Mouse (Mus musculus) hindbrain, embryonic 16.5 days (tissue): ENCODE measurements around the gene Cyp21a1. TPM values are rescaled to one million over a fixed set of nuclear protein-coding genes. Genes with fewer than 3 reads are reported as not detected.
"Not testable (repeated sequence)": the region's sequence is repeated elsewhere in the genome, so short reads cannot be mapped to it uniquely, and the experiment has no call there.

Experiments
- ATAC-seq: fragments of 200-750 bp; cut with Nextera tagmentation; 2 replicates; pipeline ENCODE4 v1.8.0; 2017; ENCODE audit warnings: moderate TSS enrichment, moderate library complexity
- H3K27ac ChIP-seq: fragments of 300-500 bp; sonication (generic); 2 replicates; pipeline ENCODE4 v1.5.1; 2014; ENCODE audit warnings: low read depth, mild to moderate bottlenecking, control low read depth, low read length, moderate library complexity
- H3K27me3 ChIP-seq: fragments of 300-500 bp; sonication (generic); replicated peaks from 2 replicates; pipeline ENCODE4 v1.6.1; 2014; ENCODE audit warnings: low read length; ENCODE audit not compliant: control insufficient read depth, insufficient read depth
- H3K36me3 ChIP-seq: fragments of 300-500 bp; sonication (generic); 2 replicates; pipeline ENCODE4 v1.6.1; 2014; ENCODE audit warnings: mild to moderate bottlenecking, low read length, moderate library complexity, mixed read lengths; ENCODE audit not compliant: control insufficient read depth, insufficient read depth
- H3K4me1 ChIP-seq: fragments of 300-500 bp; sonication (generic); 2 replicates; pipeline ENCODE4 v1.6.1; 2014; ENCODE audit warnings: low read depth, low read length; ENCODE audit not compliant: control insufficient read depth, insufficient read depth
- H3K4me2 ChIP-seq: fragments of 300-500 bp; sonication (generic); 2 replicates; pipeline ENCODE4 v1.6.1; 2014; ENCODE audit warnings: mild to moderate bottlenecking, low read length, control low read depth, moderate library complexity
- H3K4me3 ChIP-seq: fragments of 300-500 bp; sonication (generic); 2 replicates; pipeline ENCODE4 v1.5.1; 2014; ENCODE audit warnings: mild to moderate bottlenecking, low read length, control low read depth, moderate library complexity
- H3K9ac ChIP-seq: fragments of 300-500 bp; sonication (generic); 2 replicates; pipeline ENCODE4 v1.6.1; 2014; ENCODE audit warnings: low read depth, mild to moderate bottlenecking, control low read depth, low read length, moderate library complexity
- H3K9me3 ChIP-seq: fragments of 300-500 bp; sonication (generic); 2 replicates; pipeline ENCODE4 v1.6.1; 2014; ENCODE audit warnings: mild to moderate bottlenecking, low read length, moderate library complexity; ENCODE audit not compliant: control insufficient read depth
- WGBS: fragments of 180-500 bp; shearing (Covaris S2); extraction: QIAGEN DNeasy Blood & Tissue Kit; methylation state at CpG from one replicate; pipeline ENCODE4 v1.1.7; 2014; 5-methylcytosine and 5-hydroxymethylcytosine counted together
- microRNA-seq: library from miRNA; unstranded; fragments of <30 nt; microRNA quantifications from one replicate; pipeline ENCODE4, GENCODE M21; 2017
- polyA plus RNA-seq: library from polyadenylated mRNA; unstranded; fragments of >200 nt; fragmentation: Nextera tagmentation; extraction: Ambion mirVana; gene quantifications from 2 replicates; pipeline ENCODE4 v1.2.1, GENCODE M21; 2015

Cyp21a1 gene
- polyA plus RNA-seq, 1 experiment from 2014 or later, result not detected

- not testable (repeated sequence) for ATAC-seq
- WGBS, result 89% methylated on average over 10 of the region's 10 CpGs
These were observed 7.0 kb downstream of the Cyp21a1 start for GRCm38 (mm10) chr17:34797211-34797995.

GRCm38 (mm10) chr17:34796311-34797140 lies 7.8 kb downstream of the Cyp21a1 start:
- H3K4me2 ChIP-seq, result no peak overlapping the region
- no peaks in the 10 kb centered on the region for H3K36me3 ChIP-seq
- 88% methylated on average over 8 of the region's 8 CpGs for WGBS
- H3K27me3 ChIP-seq, result no peaks in the 10 kb centered on the region
- no peaks in the 10 kb centered on the region for H3K9me3 ChIP-seq
- H3K9ac ChIP-seq, result no peak overlapping the region
- ATAC-seq, result no peak
- H3K27ac ChIP-seq, result no peak overlapping the region
- no peaks in the 10 kb centered on the region for H3K4me1 ChIP-seq
- no peak overlapping the region for H3K4me3 ChIP-seq

More at GRCm38 (mm10) chr17:34797211-34797995, 7.0 kb downstream of the Cyp21a1 start:
- H3K9me3 ChIP-seq, H3K36me3 ChIP-seq, H3K27ac ChIP-seq, H3K4me2 ChIP-seq, H3K4me1 ChIP-seq, H3K27me3 ChIP-seq, H3K9ac ChIP-seq, H3K4me3 ChIP-seq: not testable (repeated sequence)

- no peak overlapping the region for H3K4me3 ChIP-seq
- H3K36me3 ChIP-seq, result no peaks in the 10 kb centered on the region
- H3K4me2 ChIP-seq, result no peak overlapping the region
These were observed 8.7 kb downstream of the Cyp21a1 start for GRCm38 (mm10) chr17:34795633-34796032.

GRCm38 (mm10) chr17:34795016-34795415 lies 9.3 kb downstream of the Cyp21a1 start:
- Histone ChIP-seq H3K27me3 (no peaks in the 10 kb centered on the region), H3K9ac (no peak overlapping the region), H3K36me3 (no peaks in the 10 kb centered on the region), H3K27ac (no peak overlapping the region), H3K4me2 (no peak overlapping the region), H3K4me3 (no peak overlapping the region), H3K9me3 (no peaks in the 10 kb centered on the region), H3K4me1 (no peaks in the 10 kb centered on the region)
- WGBS, result 90% methylated on average over 10 of the region's 10 CpGs
- no peak for ATAC-seq

More at GRCm38 (mm10) chr17:34795633-34796032, 8.7 kb downstream of the Cyp21a1 start:
- no peak for ATAC-seq
- Histone ChIP-seq H3K9ac (no peak overlapping the region), H3K9me3 (no peaks in the 10 kb centered on the region), H3K27ac (no peak overlapping the region), H3K4me1 (no peaks in the 10 kb centered on the region), H3K27me3 (no peaks in the 10 kb centered on the region)
- WGBS, result 68% methylated on average over 9 of the region's 9 CpGs

- H3K4me1 ChIP-seq, result no peaks in the 10 kb centered on the region
- 79% methylated on average over 9 of the region's 9 CpGs for WGBS
These were observed 26.6 kb downstream of the Cyp21a1 start for GRCm38 (mm10) chr17:34777680-34778325.

GRCm38 (mm10) chr17:34761471-34761870 lies 42.9 kb downstream of the Cyp21a1 start:
- Histone ChIP-seq H3K9me3 (no peaks in the 10 kb centered on the region), H3K27me3 (no peaks in the 10 kb centered on the region), H3K4me3 (no peak overlapping the region), H3K4me1 (no peaks in the 10 kb centered on the region), H3K27ac (no peak overlapping the region), H3K36me3 (no peaks in the 10 kb centered on the region), H3K4me2 (no peak overlapping the region), H3K9ac (no peak overlapping the region)
- no peak for ATAC-seq
- WGBS, result 83% methylated on average over 3 of the region's 3 CpGs

More at GRCm38 (mm10) chr17:34777680-34778325, 26.6 kb downstream of the Cyp21a1 start:
- no peak overlapping the region for H3K4me2 ChIP-seq
- H3K9ac ChIP-seq, result no peak overlapping the region
- ATAC-seq, result no peak
- no peaks in the 10 kb centered on the region for H3K36me3 ChIP-seq
- no peaks in the 10 kb centered on the region for H3K27me3 ChIP-seq
- no peak overlapping the region for H3K4me3 ChIP-seq
- H3K9me3 ChIP-seq, result peaks cover 11% of the 10 kb centered on the region
- no peak overlapping the region for H3K27ac ChIP-seq

Small RNA genes lying within 50 kb of the gene (microRNA-seq; reads per million reads assigned to microRNA genes)
- gene Gm27471 (not detected), gene Mir6970 (not detected), gene Mir6971 (4.0 reads per million, percentile 13 among the genes with 10 or more reads in this experiment)

Other genes with a start within 250 kb of the Cyp21a1 start
- 6.1 and 6.4 TPM in 2 replicates for gene Notch4, start 240.3 kb downstream of the Cyp21a1 start, polyA plus RNA-seq
- gene Gpsm3, start 214.8 kb downstream of the Cyp21a1 start, polyA plus RNA-seq, result 3.4 and 4.9 TPM in 2 replicates
- 7.3 and 8.3 TPM in 2 replicates for gene Pbx2, start 213.3 kb downstream of the Cyp21a1 start, polyA plus RNA-seq
- 1.3 and 1.6 TPM in 2 replicates for gene Ager, start 206.7 kb downstream of the Cyp21a1 start, polyA plus RNA-seq
- 281 and 296 TPM in 2 replicates for gene Rnf5, start 200.9 kb downstream of the Cyp21a1 start, polyA plus RNA-seq
- gene Agpat1, start 200.3 kb downstream of the Cyp21a1 start, polyA plus RNA-seq, result 122 and 128 TPM in 2 replicates
- gene Egfl8, start 188.6 kb downstream of the Cyp21a1 start, polyA plus RNA-seq, result 8.3 and 9.5 TPM in 2 replicates
- 19.9 and 23.5 TPM in 2 replicates for gene Ppt2, start 176.1 kb downstream of the Cyp21a1 start, polyA plus RNA-seq
- gene Prrt1, start 175.0 kb downstream of the Cyp21a1 start, polyA plus RNA-seq, result 6.8 and 8.1 TPM in 2 replicates
- gene Fkbpl, start 159.8 kb downstream of the Cyp21a1 start, polyA plus RNA-seq, result 13.5 and 17.0 TPM in 2 replicates
- gene Atf6b, start 157.4 kb downstream of the Cyp21a1 start, polyA plus RNA-seq, result 110 and 121 TPM in 2 replicates
- 0.30 and 0.34 TPM in 2 replicates for gene Tnxb, start 134.0 kb downstream of the Cyp21a1 start, polyA plus RNA-seq
- gene C4b, start 60.7 kb downstream of the Cyp21a1 start, polyA plus RNA-seq, result 0.19 and 0.25 TPM in 2 replicates
- gene Stk19, start 32.4 kb upstream of the Cyp21a1 start, polyA plus RNA-seq, result 41.2 and 43.1 TPM in 2 replicates
- gene Dxo, start 32.5 kb upstream of the Cyp21a1 start, polyA plus RNA-seq, result 68.4 and 68.9 TPM in 2 replicates
- 57.1 and 62.6 TPM in 2 replicates for gene Skiv2l, start 45.6 kb upstream of the Cyp21a1 start, polyA plus RNA-seq
- gene Nelfe, start 45.8 kb upstream of the Cyp21a1 start, polyA plus RNA-seq, result 78.9 and 83.3 TPM in 2 replicates
- 1.6 and 2.1 TPM in 2 replicates for gene Cfb, start 58.0 kb upstream of the Cyp21a1 start, polyA plus RNA-seq
- gene Zbtb12, start 74.9 kb upstream of the Cyp21a1 start, polyA plus RNA-seq, result 9.2 and 9.6 TPM in 2 replicates
- not detected in 2 replicates for gene Gm20547, start 77.5 kb upstream of the Cyp21a1 start, polyA plus RNA-seq
- 1.8 and 2.8 TPM in 2 replicates for gene C2, start 93.7 kb upstream of the Cyp21a1 start, polyA plus RNA-seq
- gene Ehmt2, start 93.9 kb upstream of the Cyp21a1 start, polyA plus RNA-seq, result 81.9 and 95.3 TPM in 2 replicates
- 0.21 TPM in 1 of 2 replicates, not detected in the other for gene Slc44a4, start 109.9 kb upstream of the Cyp21a1 start, polyA plus RNA-seq
- gene Neu1, start 126.7 kb upstream of the Cyp21a1 start, polyA plus RNA-seq, result 41.7 and 42.1 TPM in 2 replicates
- 0.45 and 0.74 TPM in 2 replicates for gene Hspa1b, start 154.7 kb upstream of the Cyp21a1 start, polyA plus RNA-seq
- gene Gm20481, start 165.4 kb upstream of the Cyp21a1 start, polyA plus RNA-seq, result not detected in 2 replicates
- 15.3 and 18.1 TPM in 2 replicates for gene Hspa1a, start 167.6 kb upstream of the Cyp21a1 start, polyA plus RNA-seq
- 1.4 and 1.6 TPM in 2 replicates for gene Hspa1l, start 168.1 kb upstream of the Cyp21a1 start, polyA plus RNA-seq
- 106 and 113 TPM in 2 replicates for gene Lsm2, start 177.3 kb upstream of the Cyp21a1 start, polyA plus RNA-seq
- 50.7 and 61.7 TPM in 2 replicates for gene Vars, start 196.4 kb upstream of the Cyp21a1 start, polyA plus RNA-seq
- 0.08 and 0.19 TPM in 2 replicates for gene Vwa7, start 212.0 kb upstream of the Cyp21a1 start, polyA plus RNA-seq
- gene Sapcd1, start 223.5 kb upstream of the Cyp21a1 start, polyA plus RNA-seq, result 1.7 TPM in 2 replicates
- gene Msh5, start 242.2 kb upstream of the Cyp21a1 start, polyA plus RNA-seq, result 1.8 and 2.5 TPM in 2 replicates
- 85.2 and 88.5 TPM in 2 replicates for gene Clic1, start 245.4 kb upstream of the Cyp21a1 start, polyA plus RNA-seq